Mouse (Mus musculus) brown adipose tissue, adult 24 weeks (tissue): ENCODE results near the gene Bmpr1b. TPM values are rescaled to one million over a fixed set of nuclear protein-coding genes. Genes with fewer than 3 reads are reported as not detected.

Experiments used
- H3K27ac ChIP-seq: fragments of 200-500 bp; replicated peaks from 2 replicates; pipeline ENCODE4 v1.5.1; 2012; ENCODE audit warnings: low read depth, mild to moderate bottlenecking, low read length
- H3K4me1 ChIP-seq: fragments of 200-500 bp; 2 replicates; pipeline ENCODE4 v1.6.1; 2012; ENCODE audit warnings: low read length, mixed read lengths; ENCODE audit not compliant: control insufficient read depth, insufficient read depth, insufficient read length
- H3K4me3 ChIP-seq: fragments of 200-500 bp; 2 replicates; pipeline ENCODE4 v1.5.1; 2012; ENCODE audit warnings: low read depth, mild to moderate bottlenecking, low read length, moderate library complexity; ENCODE audit not compliant: insufficient read depth
- polyA plus RNA-seq: library from polyadenylated mRNA; stranded (reverse); fragments of >200 nt; gene quantifications from 2 replicates; pipeline ENCODE4 v1.2.4, GENCODE M21; 2012; ENCODE audit not compliant: missing spikeins, insufficient read depth, insufficient read length

Gene Bmpr1b
- polyA plus RNA-seq, 1 experiment, result not detected

DNA sequence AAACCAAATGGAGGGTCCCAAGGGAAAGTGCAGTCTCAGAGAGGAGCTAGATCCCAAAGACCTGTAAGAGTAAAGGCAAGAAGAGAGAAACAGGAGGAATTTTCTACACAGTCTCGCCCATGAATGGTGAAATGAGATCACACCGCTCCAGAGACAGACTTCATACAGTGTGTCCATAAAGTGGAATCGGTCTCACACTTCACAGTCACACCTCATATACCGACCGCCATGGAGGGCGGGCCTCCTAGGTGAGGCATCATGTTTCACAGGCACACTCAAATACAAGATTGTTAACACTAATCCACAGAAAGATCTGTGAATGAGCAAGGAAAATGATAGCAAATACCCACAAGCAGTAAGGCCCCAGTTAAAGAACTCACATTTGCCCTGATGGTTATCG, 149.5 kb downstream of the Bmpr1b start:
- H3K4me3 ChIP-seq, result no peak overlapping the region
- H3K27ac ChIP-seq, result no peak overlapping the region
- no peaks in the 10 kb centered on the region for H3K4me1 ChIP-seq

GRCm38 (mm10) chr3:141984548-141984947, 184.7 kb downstream of the Bmpr1b start:
- Histone ChIP-seq H3K27ac (no peak overlapping the region), H3K4me3 (no peak overlapping the region)

GRCm38 (mm10) chr3:141981613-141982432, 187.4 kb downstream of the Bmpr1b start:
- H3K27ac ChIP-seq, result no peak overlapping the region
- H3K4me3 ChIP-seq, result no peak overlapping the region
- no peaks in the 10 kb centered on the region for H3K4me1 ChIP-seq

More at GRCm38 (mm10) chr3:141984548-141984947, 184.7 kb downstream of the Bmpr1b start:
- no peaks in the 10 kb centered on the region for H3K4me1 ChIP-seq

DNA sequence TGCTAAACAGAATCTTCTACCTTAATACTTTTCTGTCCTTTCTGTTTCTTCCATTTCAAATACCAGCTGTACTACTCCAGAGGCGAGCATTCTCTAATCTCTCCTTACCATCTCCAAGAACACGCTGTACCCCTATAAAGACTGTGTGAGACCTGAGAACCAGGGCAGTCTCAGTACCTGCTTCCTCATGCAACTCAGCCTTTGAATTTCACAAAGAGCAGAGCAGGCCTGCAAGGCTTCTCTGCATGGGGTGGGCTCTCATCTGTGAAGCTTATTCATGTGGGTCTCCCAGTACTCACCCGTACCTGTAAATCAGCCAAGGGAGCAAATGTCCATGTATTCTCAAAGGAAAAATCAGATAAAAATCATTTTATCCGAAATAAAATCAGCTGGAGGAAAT, 203.0 kb downstream of the Bmpr1b start:
- H3K4me1 ChIP-seq, result no peaks in the 10 kb centered on the region
- no peak overlapping the region for H3K4me3 ChIP-seq
- H3K27ac ChIP-seq, result no peak overlapping the region

DNA sequence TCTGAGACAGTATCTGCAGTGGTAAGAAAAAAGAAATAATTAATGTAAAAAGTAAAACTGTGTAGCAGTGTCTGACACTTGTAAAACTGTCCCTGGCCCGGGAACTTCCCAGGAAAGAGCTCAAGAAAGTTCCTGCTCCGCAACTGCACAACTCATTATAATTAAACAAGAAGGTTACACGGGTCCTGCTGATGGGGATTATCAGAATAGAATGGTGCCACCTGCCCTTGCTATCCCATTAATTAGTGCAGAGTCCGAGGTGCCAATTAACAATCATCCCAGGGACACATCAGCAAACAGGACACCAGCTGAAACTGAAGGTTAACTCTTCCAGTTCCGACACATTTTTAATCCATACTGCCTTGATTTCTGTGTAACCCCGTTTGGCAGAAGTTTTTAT, 216.3 kb downstream of the Bmpr1b start:
- H3K4me1 ChIP-seq, result no peaks in the 10 kb centered on the region
- no peak overlapping the region for H3K27ac ChIP-seq
- H3K4me3 ChIP-seq, result no peak overlapping the region

DNA sequence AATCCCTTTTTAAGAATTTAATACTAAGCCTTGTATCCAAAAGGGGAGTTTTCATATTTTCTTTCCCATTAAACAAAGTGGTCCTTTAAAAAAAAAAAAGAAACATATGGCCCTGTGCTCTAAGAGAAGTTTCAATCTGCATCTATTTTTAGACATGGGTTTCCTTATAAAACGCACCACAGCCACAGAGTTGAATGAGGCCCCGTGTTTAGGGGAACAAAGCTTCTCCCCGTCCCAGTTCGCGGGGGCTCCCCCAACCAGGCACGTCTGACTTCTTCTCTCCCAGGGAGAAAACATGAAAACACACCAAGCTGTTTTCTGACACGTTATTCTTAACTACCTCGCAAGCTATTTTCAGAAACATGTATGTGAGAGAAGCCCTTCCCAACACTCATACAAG, 218.6 kb downstream of the Bmpr1b start:
- Histone ChIP-seq H3K4me3 (no peak overlapping the region), H3K4me1 (no peaks in the 10 kb centered on the region), H3K27ac (no peak overlapping the region)

DNA sequence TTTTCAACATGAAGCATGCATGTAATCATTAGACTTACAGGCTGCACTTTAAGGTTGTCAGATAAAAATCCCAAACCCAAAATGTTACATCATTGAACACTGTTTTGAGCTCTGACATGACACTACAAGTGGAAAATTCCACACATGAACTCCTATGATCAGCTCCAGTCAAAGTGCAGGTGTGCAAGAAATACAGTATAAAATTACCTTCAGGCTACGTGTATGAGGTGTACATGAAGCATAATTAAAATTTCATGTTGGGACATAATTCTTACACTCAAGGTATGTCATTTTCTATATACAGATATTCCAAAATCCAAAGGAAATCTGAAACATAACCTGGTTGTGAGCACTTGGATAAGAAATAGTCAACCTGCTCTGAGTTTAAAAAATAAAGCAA, 220.7 kb downstream of the Bmpr1b start:
- no peak overlapping the region for H3K4me3 ChIP-seq
- H3K4me1 ChIP-seq, result no peaks in the 10 kb centered on the region
- H3K27ac ChIP-seq, result no peak overlapping the region

- no peaks in the 10 kb centered on the region for H3K4me1 ChIP-seq
- no peak overlapping the region for H3K4me3 ChIP-seq
- no peak overlapping the region for H3K27ac ChIP-seq
These were observed 221.1 kb downstream of the Bmpr1b start for GRCm38 (mm10) chr3:141948096-141948495.

GRCm38 (mm10) chr3:141946846-141947245, 222.4 kb downstream of the Bmpr1b start:
- Histone ChIP-seq H3K4me3 (no peak overlapping the region), H3K4me1 (no peaks in the 10 kb centered on the region), H3K27ac (no peak overlapping the region)

- Histone ChIP-seq H3K4me1 (no peaks in the 10 kb centered on the region), H3K4me3 (no peak overlapping the region), H3K27ac (no peak overlapping the region)
These were observed 225.9 kb downstream of the Bmpr1b start for GRCm38 (mm10) chr3:141943317-141943742.

- no peak overlapping the region for H3K4me3 ChIP-seq
- no peak overlapping the region for H3K27ac ChIP-seq
- no peaks in the 10 kb centered on the region for H3K4me1 ChIP-seq
These were observed 229.0 kb downstream of the Bmpr1b start for GRCm38 (mm10) chr3:141940207-141940606.

DNA sequence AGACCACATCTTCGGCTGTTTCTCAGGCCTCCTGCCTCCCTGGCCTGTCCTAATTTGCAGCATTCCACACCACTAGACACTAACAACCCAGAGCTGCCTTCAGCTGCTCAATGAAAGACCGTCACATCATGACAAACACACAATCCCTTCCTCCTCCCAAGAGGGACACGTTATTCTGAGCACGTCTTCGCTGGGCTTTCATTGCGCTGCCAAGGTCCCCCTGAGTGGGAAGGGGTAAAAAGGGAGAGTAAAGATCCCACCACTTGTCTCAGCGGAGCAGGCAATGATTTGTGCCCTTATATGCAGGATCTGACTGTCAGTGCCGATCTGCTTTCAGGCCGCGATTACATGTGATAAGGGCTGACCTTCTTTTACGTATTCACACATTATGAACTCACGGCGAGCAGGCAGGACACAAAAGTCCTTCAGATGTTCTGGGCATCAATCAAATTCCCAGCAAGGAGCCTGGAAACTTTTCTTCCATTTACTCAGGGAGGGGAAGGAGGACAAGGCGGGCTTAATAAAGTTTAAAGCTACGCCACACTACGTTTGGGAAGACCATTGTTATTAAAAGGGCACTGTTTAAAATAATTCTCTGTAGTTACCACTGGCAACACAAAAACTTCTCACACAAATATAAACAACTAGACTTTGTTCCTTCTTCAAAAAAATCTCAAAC, 232.5 kb downstream of the Bmpr1b start:
- no peak overlapping the region for H3K27ac ChIP-seq

GRCm38 (mm10) chr3:141932956-141933355, 236.3 kb downstream of the Bmpr1b start:
- no peak overlapping the region for H3K27ac ChIP-seq
- no peak overlapping the region for H3K4me3 ChIP-seq
- H3K4me1 ChIP-seq, result peaks cover 2% of the 10 kb centered on the region; the same call in 1 of the 2 replicates

More for the DNA sequence above, 232.5 kb downstream of the Bmpr1b start:
- Histone ChIP-seq H3K4me3 (no peak overlapping the region), H3K4me1 (peaks cover 2% of the 10 kb centered on the region; the same call in 1 of the 2 replicates)

- Histone ChIP-seq H3K27ac (no peak overlapping the region), H3K4me1 (peaks cover 2% of the 10 kb centered on the region; the same call in 1 of the 2 replicates), H3K4me3 (no peak overlapping the region)
These were observed 237.7 kb downstream of the Bmpr1b start for GRCm38 (mm10) chr3:141931372-141932092.

DNA sequence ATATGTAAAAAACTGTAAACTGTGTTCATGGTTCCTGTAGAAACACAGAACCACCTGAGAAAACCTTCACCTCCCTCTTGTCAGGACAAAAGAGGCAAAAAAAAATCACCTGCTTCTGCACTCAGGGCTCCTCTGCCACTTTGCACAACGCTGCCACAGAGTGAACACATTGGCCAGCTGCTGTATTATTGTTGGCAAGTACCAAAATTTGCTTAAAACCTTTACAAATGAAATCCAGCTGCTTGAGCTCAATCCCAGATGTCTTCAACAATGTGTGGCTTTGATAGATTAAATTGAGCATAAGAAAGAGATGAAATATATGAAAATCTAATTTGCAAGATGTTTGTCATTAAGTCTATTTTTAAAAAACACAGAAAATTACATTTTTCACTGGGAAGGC, 245.8 kb downstream of the Bmpr1b start:
- no peak overlapping the region for H3K4me3 ChIP-seq
- no peak overlapping the region for H3K27ac ChIP-seq
- H3K4me1 ChIP-seq, result no peaks in the 10 kb centered on the region
